Mouse (Mus musculus) limb, embryonic 11.5 days (tissue): ENCODE measurements around the gene Hip1. TPM values are rescaled to one million over a fixed set of nuclear protein-coding genes. Genes with fewer than 3 reads are reported as not detected.
"Not testable (repeated sequence)": the region's sequence is repeated elsewhere in the genome, so short reads cannot be mapped to it uniquely, and the experiment has no call there.

Source experiments
- ATAC-seq: fragments of 200-750 bp; cut with Nextera tagmentation; 2 replicates; pipeline ENCODE4 v1.8.0; 2017; ENCODE audit warnings: low read depth; ENCODE audit not compliant: insufficient number of reproducible peaks, low FRiP score, low TSS enrichment
- DNase-seq: peaks from one replicate; pipeline ENCODE4 v3.0.0-alpha.2; 2015; ENCODE audit warnings: low spot score
- H3K27ac ChIP-seq: fragments of 300-500 bp; sonication (generic); replicated peaks from 2 replicates; pipeline ENCODE4 v1.5.1; 2014; ENCODE audit warnings: low read depth, mild to moderate bottlenecking, low read length
- H3K27me3 ChIP-seq: fragments of 300-500 bp; sonication (generic); 2 replicates; pipeline ENCODE4 v1.6.1; 2014; ENCODE audit warnings: mild to moderate bottlenecking, low read length, mixed read lengths; ENCODE audit not compliant: control insufficient read depth, insufficient read depth
- H3K36me3 ChIP-seq: fragments of 300-500 bp; sonication (generic); 2 replicates; pipeline ENCODE4 v1.6.1; 2014; ENCODE audit warnings: mild to moderate bottlenecking, low read length, moderate library complexity, mixed read lengths; ENCODE audit not compliant: control insufficient read depth, insufficient read depth
- H3K4me1 ChIP-seq: fragments of 300-500 bp; sonication (generic); 2 replicates; pipeline ENCODE4 v1.6.1; 2014; ENCODE audit warnings: low read length, mixed read lengths; ENCODE audit not compliant: control insufficient read depth, insufficient read depth
- H3K4me2 ChIP-seq: fragments of 300-500 bp; sonication (generic); 2 replicates; pipeline ENCODE4 v1.6.1; 2014; ENCODE audit warnings: low read depth, mild to moderate bottlenecking, moderate library complexity; ENCODE audit not compliant: severe bottlenecking
- H3K4me3 ChIP-seq: fragments of 300-500 bp; sonication (generic); 2 replicates; pipeline ENCODE4 v1.5.1; 2014; ENCODE audit warnings: low read depth, low read length
- H3K9ac ChIP-seq: fragments of 300-500 bp; sonication (generic); 2 replicates; pipeline ENCODE4 v1.6.1; 2014; ENCODE audit warnings: mild to moderate bottlenecking, low read length
- H3K9me3 ChIP-seq: fragments of 300-500 bp; sonication (generic); 2 replicates; pipeline ENCODE4 v1.6.1; 2016; ENCODE audit warnings: low read length; ENCODE audit not compliant: control insufficient read depth
- WGBS: fragments of 180-500 bp; shearing (Covaris S2); extraction: QIAGEN DNeasy Blood & Tissue Kit; methylation state at CpG from one replicate; pipeline ENCODE4 v1.1.7; 2014; 5-methylcytosine and 5-hydroxymethylcytosine counted together
- polyA plus RNA-seq: library from polyadenylated mRNA; unstranded; fragments of >200 nt; fragmentation: Nextera tagmentation; extraction: Ambion mirVana; gene quantifications from 2 replicates; pipeline ENCODE4 v1.2.1, GENCODE M21; 2014

Hip1 gene
- polyA plus RNA-seq, 1 experiment from 2014 or later, result 35.2 TPM

DNA sequence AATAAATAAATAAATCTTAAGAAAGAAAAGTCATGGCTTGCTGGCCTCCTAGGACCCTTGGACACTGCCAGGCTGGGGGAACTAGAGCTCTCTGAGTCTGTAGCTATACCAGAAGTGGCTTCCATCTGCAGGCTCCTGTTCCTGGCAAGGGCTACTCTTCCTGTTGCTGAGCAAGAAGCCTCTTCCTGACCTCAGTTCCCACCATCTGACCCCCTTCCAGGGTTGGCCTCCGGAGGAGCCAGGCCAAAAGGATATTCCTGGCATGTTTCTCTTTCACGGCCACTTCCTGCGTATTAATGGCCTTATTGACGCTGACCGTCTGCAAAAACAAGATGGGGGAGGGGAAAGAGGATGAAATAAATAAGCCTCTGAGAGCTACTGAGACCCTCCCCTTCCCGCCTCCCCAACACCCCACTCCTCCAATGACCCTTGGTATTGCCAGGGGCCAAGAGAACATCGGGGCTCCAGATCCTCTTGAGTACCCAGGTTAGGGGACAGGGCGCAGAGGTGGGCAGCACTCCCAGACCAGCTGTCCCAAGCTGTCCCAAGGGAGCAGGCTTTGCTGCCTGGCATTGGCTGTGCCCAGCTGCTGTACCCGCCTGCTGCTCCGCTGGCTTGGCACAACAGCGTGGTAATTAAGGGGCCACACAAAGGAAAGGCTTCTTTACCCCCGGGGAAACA lies 84.6 kb downstream of the Hip1 start:
- H3K27me3 ChIP-seq, result no peaks in the 10 kb centered on the region
- ATAC-seq, result no peak

DNA sequence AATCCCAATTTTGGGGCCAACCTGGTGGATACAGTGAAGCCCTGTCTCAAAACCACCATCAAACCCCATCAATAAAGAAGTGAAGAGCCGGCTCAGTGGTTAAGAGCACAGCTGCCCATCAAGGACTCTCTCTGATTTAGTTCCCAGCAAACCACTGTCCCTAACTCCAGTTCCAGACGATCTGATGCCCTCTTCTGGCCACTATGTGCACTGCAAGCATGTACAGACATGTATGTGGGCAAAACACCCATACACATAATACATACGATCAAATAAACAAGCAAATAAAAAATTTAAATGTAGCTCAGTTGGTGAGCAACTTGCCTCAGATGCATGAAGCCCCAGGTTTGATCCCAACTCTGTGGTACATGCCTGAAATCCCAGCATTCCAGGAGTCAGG lies 85.4 kb downstream of the Hip1 start:
- WGBS, result 75% methylated on average over 3 of the region's 3 CpGs
- Histone ChIP-seq H3K27ac (no peak overlapping the region), H3K4me3 (no peak overlapping the region), H3K36me3 (peaks cover 11% of the 10 kb centered on the region), H3K4me2 (no peak overlapping the region), H3K9ac (no peak overlapping the region), H3K9me3 (no peaks in the 10 kb centered on the region), H3K27me3 (no peaks in the 10 kb centered on the region), H3K4me1 (no peaks in the 10 kb centered on the region)
- ATAC-seq (no peak), DNase-seq (peak; percentile 42)

More for the DNA sequence above, 84.6 kb downstream of the Hip1 start:
- H3K9me3 ChIP-seq, result no peaks in the 10 kb centered on the region
- H3K9ac ChIP-seq, result no peak overlapping the region
- H3K4me2 ChIP-seq, result no peak overlapping the region
- no peak overlapping the region for H3K4me3 ChIP-seq
- H3K4me1 ChIP-seq, result no peaks in the 10 kb centered on the region
- peaks cover 4% of the 10 kb centered on the region for H3K36me3 ChIP-seq
- no peak for DNase-seq
- no peak overlapping the region for H3K27ac ChIP-seq
- 88% methylated on average over 12 of the region's 12 CpGs for WGBS

DNA sequence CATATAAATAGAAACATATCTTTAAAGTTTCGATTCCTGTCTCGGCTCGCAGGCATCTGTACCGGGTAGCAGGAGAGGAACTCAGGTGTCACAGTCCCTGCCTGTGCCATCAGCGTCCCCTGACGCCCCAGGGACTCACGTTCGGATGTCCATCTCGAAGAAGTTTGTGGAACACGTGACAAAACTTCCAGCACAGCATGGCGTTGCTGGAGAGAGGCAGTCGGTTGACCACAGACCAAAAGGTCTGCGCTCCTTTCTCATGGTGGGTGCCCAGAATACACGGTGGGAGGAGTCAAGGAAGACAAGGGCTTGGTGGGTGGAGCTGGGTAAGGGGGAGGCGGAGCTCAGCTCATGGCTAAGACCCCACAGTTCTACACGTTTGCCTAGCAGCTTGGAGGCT lies 87.0 kb downstream of the Hip1 start:
- WGBS, result 93% methylated on average over 16 of the region's 16 CpGs
- Histone ChIP-seq H3K27ac (no peak overlapping the region), H3K4me1 (no peaks in the 10 kb centered on the region), H3K4me3 (no peak overlapping the region), H3K27me3 (no peaks in the 10 kb centered on the region), H3K9me3 (0 out of 2 replicates have a peak, but pooled peaks cover 2% of the 10 kb centered on the region), H3K36me3 (peaks cover 11% of the 10 kb centered on the region), H3K4me2 (no peak overlapping the region), H3K9ac (no peak overlapping the region)
- DNase-seq, result no peak
- ATAC-seq, result no peak

DNA sequence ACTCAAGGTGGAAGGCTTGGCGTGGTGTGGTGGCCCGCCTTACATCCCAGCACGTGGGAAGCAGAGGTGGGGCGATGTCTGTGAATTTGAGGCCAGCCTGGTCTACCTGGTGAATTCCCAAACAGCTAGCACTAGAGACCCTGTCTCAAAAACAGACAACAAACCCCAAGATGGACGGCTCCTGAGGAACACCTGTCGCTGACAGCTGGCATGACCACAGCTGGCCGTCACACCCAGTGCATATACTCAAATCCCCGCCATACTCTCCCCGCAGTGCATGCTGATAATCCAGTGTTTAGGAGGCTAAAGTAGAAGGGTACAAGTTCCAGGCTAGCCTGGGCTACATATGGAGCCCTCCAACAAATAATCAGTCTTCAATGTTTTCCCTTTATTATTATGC lies 88.4 kb downstream of the Hip1 start:
- H3K36me3 ChIP-seq, result peaks cover 11% of the 10 kb centered on the region
- H3K27me3 ChIP-seq, result no peaks in the 10 kb centered on the region
- H3K9ac ChIP-seq, result no peak overlapping the region
- 0 out of 2 replicates have a peak, but pooled peaks cover 2% of the 10 kb centered on the region for H3K9me3 ChIP-seq
- no peak overlapping the region for H3K4me2 ChIP-seq
- no peak for ATAC-seq
- H3K4me3 ChIP-seq, result no peak overlapping the region
- H3K4me1 ChIP-seq, result no peaks in the 10 kb centered on the region
- WGBS, result 99% methylated on average over 9 of the region's 9 CpGs
- H3K27ac ChIP-seq, result no peak overlapping the region
- no peak for DNase-seq

DNA sequence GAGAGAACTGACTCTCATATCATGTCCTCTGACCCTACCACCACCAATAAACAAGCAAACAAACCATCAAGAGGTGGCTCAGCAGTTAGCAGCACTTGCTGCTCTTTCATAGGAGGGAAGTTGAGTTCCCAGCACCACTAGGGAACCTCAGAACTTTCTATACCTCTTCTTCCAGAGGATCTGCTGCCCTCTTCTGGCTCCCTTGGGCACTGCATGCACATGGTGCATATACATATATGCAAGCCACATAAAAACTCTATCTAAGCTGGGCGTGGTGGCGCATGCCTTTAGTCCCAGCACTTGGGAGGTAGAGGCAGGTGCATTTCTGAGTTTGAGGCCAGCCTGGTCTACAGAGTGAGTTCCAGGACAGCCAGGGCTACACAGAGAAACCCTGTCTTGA lies 90.7 kb downstream of the Hip1 start:
- no peak overlapping the region for H3K9ac ChIP-seq
- H3K9me3 ChIP-seq, result 0 out of 2 replicates have a peak, but pooled peaks cover 2% of the 10 kb centered on the region
- DNase-seq (no peak), ATAC-seq (no peak)
- 98% methylated on average over 2 of the region's 2 CpGs for WGBS
- H3K4me1 ChIP-seq, result no peaks in the 10 kb centered on the region
- no peak overlapping the region for H3K27ac ChIP-seq
- no peaks in the 10 kb centered on the region for H3K27me3 ChIP-seq
- H3K4me3 ChIP-seq, result no peak overlapping the region
- no peak overlapping the region for H3K4me2 ChIP-seq
- peaks cover 9% of the 10 kb centered on the region for H3K36me3 ChIP-seq

DNA sequence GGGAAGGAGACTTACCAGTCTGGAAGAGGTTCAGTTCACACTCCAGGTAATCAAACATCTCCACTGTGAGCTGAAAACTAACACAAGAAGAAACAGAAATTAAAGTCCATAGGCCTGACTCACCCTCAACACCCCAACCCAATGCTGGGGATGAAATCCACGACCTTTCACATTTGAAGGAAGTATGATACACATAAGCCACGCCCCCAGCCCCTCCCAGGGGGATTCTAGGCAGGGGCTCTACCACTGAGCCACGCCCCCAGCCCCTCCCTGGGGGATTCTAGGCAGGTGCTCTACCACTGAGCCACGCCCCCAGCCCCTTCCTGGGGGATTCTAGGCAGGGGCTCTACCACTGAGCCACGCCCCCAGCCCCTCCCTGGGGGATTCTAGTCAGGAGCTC lies 93.4 kb downstream of the Hip1 start:
- WGBS, result 88% methylated on average over 5 of the region's 5 CpGs
- H3K9ac ChIP-seq, H3K4me3 ChIP-seq, DNase-seq, H3K27ac ChIP-seq, H3K4me1 ChIP-seq, ATAC-seq, H3K4me2 ChIP-seq, H3K9me3 ChIP-seq, H3K27me3 ChIP-seq: not testable (repeated sequence)
- H3K36me3 ChIP-seq, result peaks cover 12% of the 10 kb centered on the region

DNA sequence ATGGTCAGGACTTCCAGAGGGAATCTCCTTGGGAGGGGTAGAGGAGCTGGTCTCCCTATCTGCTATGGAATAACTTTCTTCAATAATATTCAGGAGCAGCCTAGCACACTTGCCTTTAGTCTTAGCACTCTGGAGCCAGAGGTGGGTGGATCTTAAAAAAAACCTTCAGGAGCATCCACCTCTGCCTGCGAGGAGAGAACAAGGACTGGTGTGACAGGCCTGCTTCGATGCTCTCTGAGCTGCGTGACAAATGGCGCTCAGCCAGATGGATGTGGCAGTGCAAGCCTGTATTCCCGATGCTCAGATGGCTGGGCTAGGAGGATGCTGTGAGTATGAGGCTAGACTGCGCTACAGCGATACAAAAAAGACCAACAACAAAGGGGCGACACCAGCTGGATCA lies 93.8 kb downstream of the Hip1 start:
- Histone ChIP-seq H3K9me3 (0 out of 2 replicates have a peak, but pooled peaks cover 2% of the 10 kb centered on the region), H3K4me2 (no peak overlapping the region), H3K4me3 (no peak overlapping the region), H3K27me3 (no peaks in the 10 kb centered on the region), H3K36me3 (peaks cover 12% of the 10 kb centered on the region), H3K27ac (no peak overlapping the region), H3K9ac (no peak overlapping the region), H3K4me1 (no peaks in the 10 kb centered on the region)
- WGBS, result 89% methylated on average over 8 of the region's 8 CpGs
- DNase-seq, result no peak
- no peak for ATAC-seq

DNA sequence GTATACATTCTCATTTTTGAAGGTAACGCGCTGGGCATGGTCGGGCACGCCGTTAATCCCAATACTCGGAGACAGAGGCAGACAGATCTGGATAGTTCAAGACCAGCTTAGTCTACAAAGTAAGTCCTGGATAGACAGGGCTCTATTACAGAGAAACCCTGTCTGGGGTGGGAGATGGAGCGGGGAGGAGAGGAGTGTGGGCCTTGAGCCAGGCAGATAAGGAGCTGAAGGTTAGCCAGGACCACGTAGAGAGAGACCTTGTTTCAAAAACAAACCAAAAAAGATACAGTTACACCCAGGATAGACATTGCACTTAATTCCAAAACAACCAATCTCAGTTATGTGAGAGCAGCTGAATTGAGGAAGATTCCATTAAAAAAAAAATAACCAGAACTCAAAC lies 99.2 kb downstream of the Hip1 start:
- ATAC-seq, result no peak
- peaks cover 8% of the 10 kb centered on the region for H3K36me3 ChIP-seq
- WGBS, result 93% methylated on average over 8 of the region's 8 CpGs

DNA sequence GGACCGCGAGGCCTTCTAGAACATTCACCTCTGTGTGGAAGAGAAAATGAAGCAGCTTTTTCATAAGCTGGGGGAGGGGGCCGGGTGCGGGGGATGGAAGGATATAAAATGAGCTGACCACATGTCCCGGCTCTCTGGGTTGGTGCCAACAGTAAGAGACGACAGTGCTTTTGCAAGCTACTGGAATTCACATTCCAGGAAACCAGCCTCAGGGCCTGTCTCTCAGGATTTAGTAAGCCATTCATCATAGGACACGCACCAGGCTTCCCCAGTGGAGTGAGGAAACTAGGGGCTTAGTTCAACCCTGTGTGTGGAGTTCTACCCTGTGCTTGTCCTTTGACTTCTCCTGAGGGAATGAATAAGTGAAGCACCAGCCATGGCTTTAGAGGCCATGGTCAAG lies 102.5 kb downstream of the Hip1 start:
- Histone ChIP-seq H3K27me3 (no peaks in the 10 kb centered on the region), H3K9me3 (no peaks in the 10 kb centered on the region), H3K9ac (no peak overlapping the region), H3K27ac (no peak overlapping the region), H3K4me2 (no peak overlapping the region), H3K36me3 (peaks cover 10% of the 10 kb centered on the region), H3K4me3 (no peak overlapping the region), H3K4me1 (no peaks in the 10 kb centered on the region)
- no peak for ATAC-seq
- DNase-seq, result peak; percentile 32
- WGBS, result 76% methylated on average over 7 of the region's 7 CpGs

More for the DNA sequence above, 99.2 kb downstream of the Hip1 start:
- Histone ChIP-seq H3K9me3 (no peaks in the 10 kb centered on the region), H3K27me3 (no peaks in the 10 kb centered on the region), H3K9ac (no peak overlapping the region), H3K4me3 (no peak overlapping the region), H3K27ac (no peak overlapping the region), H3K4me2 (no peak overlapping the region), H3K4me1 (no peaks in the 10 kb centered on the region)
- no peak for DNase-seq
